Mouse (Mus musculus) liver, postnatal 0 days (tissue): ENCODE measurements at regions not wholly inside any gene's neighbourhood (a gene's known extent, or its start where the extent isn't known, plus 50 kb on each side); places are given as distances from the start of the nearest gene placed in this dataset.

Source experiments
- ATAC-seq: fragments of 200-750 bp; cut with Nextera tagmentation; 2 replicates; pipeline ENCODE4 v1.8.0; 2017; ENCODE audit warnings: mild to moderate bottlenecking, moderate library complexity
- DNase-seq: peaks from one replicate; pipeline ENCODE4 v3.0.0-alpha.2; 2016
- H3K27ac ChIP-seq: fragments of 300-500 bp; sonication (generic); 2 replicates; pipeline ENCODE4 v1.5.1; 2014; ENCODE audit warnings: antibody characterized with exemption, moderate library complexity, mild to moderate bottlenecking, low read depth
- H3K27me3 ChIP-seq: fragments of 300-500 bp; sonication (generic); 2 replicates; pipeline ENCODE4 v1.6.1; 2014; ENCODE audit warnings: low read length, control low read depth, mixed read lengths; ENCODE audit not compliant: insufficient read depth
- H3K36me3 ChIP-seq: fragments of 300-500 bp; sonication (generic); replicated peaks from 2 replicates; pipeline ENCODE4 v1.6.1; 2014; ENCODE audit warnings: mild to moderate bottlenecking, control low read depth, low read length, moderate library complexity, mixed read lengths; ENCODE audit not compliant: insufficient read depth
- H3K4me1 ChIP-seq: fragments of 300-500 bp; sonication (generic); 2 replicates; pipeline ENCODE4 v1.6.1; 2014; ENCODE audit warnings: antibody characterized with exemption, mild to moderate bottlenecking, control low read depth; ENCODE audit not compliant: insufficient read depth
- H3K4me2 ChIP-seq: fragments of 300-500 bp; sonication (generic); 2 replicates; pipeline ENCODE4 v1.6.1; 2014; ENCODE audit warnings: low read depth, mild to moderate bottlenecking, low read length, moderate library complexity, mixed read lengths
- H3K4me3 ChIP-seq: fragments of 300-500 bp; sonication (generic); 2 replicates; pipeline ENCODE4 v1.5.1; 2014; ENCODE audit warnings: low read depth, low read length
- H3K9ac ChIP-seq: fragments of 300-500 bp; sonication (generic); replicated peaks from 2 replicates; pipeline ENCODE4 v1.6.1; 2014; ENCODE audit warnings: mild to moderate bottlenecking, moderate library complexity
- H3K9me3 ChIP-seq: fragments of 300-500 bp; sonication (generic); 2 replicates; pipeline ENCODE4 v1.6.1; 2016; ENCODE audit warnings: mild to moderate bottlenecking, control low read depth, low read length, mixed read lengths
- CTCF ChIP-seq: sonication (generic); IDR thresholded peaks from 2 replicates; pipeline ENCODE4 v1.5.1; 2016; ENCODE audit warnings: antibody characterized with exemption, low read depth
- EP300 ChIP-seq: IDR thresholded peaks from 2 replicates; pipeline ENCODE4 v1.6.1; 2016; ENCODE audit warnings: antibody characterized with exemption, low read depth, mild to moderate bottlenecking
- WGBS: fragments of 180-500 bp; shearing (Covaris S2); extraction: QIAGEN DNeasy Blood & Tissue Kit; methylation state at CpG from one replicate; pipeline ENCODE4 v1.1.7; 2014; ENCODE audit not compliant: insufficient replicate concordance; 5-methylcytosine and 5-hydroxymethylcytosine counted together

DNA sequence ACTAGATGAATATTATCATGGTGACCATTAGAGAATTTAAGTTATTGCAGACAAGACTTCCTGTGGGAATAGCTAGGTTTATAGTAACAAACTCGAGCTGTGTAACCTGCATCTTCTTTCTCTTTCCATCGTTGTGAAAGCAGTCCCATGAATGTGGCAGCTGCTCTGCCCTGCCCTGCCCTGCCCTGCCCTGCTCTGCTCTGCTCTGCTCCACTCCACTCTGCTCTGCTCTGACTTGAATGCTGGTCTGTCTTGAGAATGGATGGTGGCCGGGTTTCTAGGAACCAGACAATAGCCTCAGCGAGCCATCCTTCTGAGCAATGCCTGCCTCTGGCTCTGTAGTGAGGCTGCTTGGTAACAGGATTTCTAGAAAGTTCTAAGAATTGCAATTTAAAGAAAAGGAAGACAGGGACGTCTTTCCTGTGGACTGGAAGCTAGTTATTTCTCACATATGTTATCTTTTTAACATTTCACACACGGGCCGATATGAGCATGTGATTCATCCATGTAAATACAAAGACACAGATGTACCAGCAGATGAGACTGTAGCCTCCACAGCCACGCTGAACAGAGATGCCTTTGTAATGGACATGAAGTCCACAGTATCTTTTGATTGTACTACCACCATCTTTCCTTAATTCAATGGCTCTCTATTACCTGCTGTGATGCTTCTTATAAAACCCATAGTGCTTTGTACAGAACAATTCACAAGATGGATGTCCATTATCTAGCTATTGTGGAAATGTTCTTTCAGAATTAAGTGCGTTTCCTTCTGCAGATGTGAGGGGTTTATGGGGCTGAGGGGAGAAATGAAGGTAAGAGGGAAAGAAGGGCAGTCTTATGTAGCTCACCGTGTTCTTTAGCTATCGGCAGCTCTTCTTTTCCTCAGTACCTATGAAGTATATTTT lies 295.4 kb downstream of the Arl4a start:
- ATAC-seq, result no peak
- no peak overlapping the region for H3K4me2 ChIP-seq
- WGBS, result 66% methylated on average over 11 of the region's 11 CpGs

GRCm38 (mm10) chr12:39741051-39741847 lies 296.6 kb downstream of the Arl4a start:
- H3K9me3 ChIP-seq, result no peaks in the 10 kb centered on the region
- WGBS, result 42% methylated on average over 13 of the region's 13 CpGs
- H3K4me3 ChIP-seq, result no peak overlapping the region
- H3K27me3 ChIP-seq, result no peaks in the 10 kb centered on the region
- H3K4me2 ChIP-seq, result no peak overlapping the region
- H3K4me1 ChIP-seq, result no peaks in the 10 kb centered on the region
- no peak overlapping the region for H3K9ac ChIP-seq
- no peak for TF ChIP-seq CTCF
- no peak for TF ChIP-seq EP300
- H3K27ac ChIP-seq, result no peak overlapping the region
- ATAC-seq (no peak), DNase-seq (no peak)
- no peaks in the 10 kb centered on the region for H3K36me3 ChIP-seq

More for the DNA sequence above, 295.4 kb downstream of the Arl4a start:
- no peak for DNase-seq
- Histone ChIP-seq H3K36me3 (no peaks in the 10 kb centered on the region), H3K4me3 (no peak overlapping the region), H3K9me3 (no peaks in the 10 kb centered on the region), H3K9ac (no peak overlapping the region), H3K27me3 (no peaks in the 10 kb centered on the region), H3K4me1 (no peaks in the 10 kb centered on the region), H3K27ac (no peak overlapping the region)
- no peak for TF ChIP-seq EP300
- no peak for TF ChIP-seq CTCF

DNA sequence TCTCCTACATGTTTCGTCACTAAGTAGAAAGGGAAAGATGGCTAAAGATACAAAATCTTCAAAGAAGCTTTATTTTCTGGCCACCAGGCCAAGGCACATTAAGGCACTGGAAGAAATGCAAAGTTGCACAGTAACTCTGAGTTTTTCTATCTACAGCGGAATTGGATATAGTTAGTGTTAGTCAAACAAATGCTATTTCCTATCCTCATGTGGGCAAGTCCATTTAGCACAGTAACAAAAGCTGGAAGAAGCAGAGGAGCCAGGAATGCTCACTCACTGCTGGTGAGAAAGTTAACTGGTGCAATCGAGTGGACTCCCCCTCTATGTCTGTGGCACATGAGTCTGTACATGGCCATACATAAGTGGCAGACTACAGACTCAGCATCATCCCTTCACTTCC lies 300.9 kb downstream of the Arl4a start:
- TF ChIP-seq EP300 (no peak), CTCF (no peak)
- WGBS, result 69% methylated on average over 3 of the region's 3 CpGs
- Histone ChIP-seq H3K4me3 (no peak overlapping the region), H3K27ac (no peak overlapping the region), H3K4me2 (no peak overlapping the region), H3K9me3 (no peaks in the 10 kb centered on the region), H3K4me1 (no peaks in the 10 kb centered on the region), H3K9ac (no peak overlapping the region), H3K36me3 (no peaks in the 10 kb centered on the region), H3K27me3 (no peaks in the 10 kb centered on the region)
- ATAC-seq (no peak), DNase-seq (no peak)

- TF ChIP-seq EP300 (no peak), CTCF (no peak)
- no peak overlapping the region for H3K4me2 ChIP-seq
- ATAC-seq (no peak), DNase-seq (no peak)
- no peaks in the 10 kb centered on the region for H3K9me3 ChIP-seq
- no peaks in the 10 kb centered on the region for H3K36me3 ChIP-seq
- no peak overlapping the region for H3K9ac ChIP-seq
- H3K4me3 ChIP-seq, result no peak overlapping the region
- H3K4me1 ChIP-seq, result no peaks in the 10 kb centered on the region
- no peaks in the 10 kb centered on the region for H3K27me3 ChIP-seq
- 62% methylated on average over 9 of the region's 9 CpGs for WGBS
- no peak overlapping the region for H3K27ac ChIP-seq
Observed at GRCm38 (mm10) chr12:39736097-39736920, 301.5 kb downstream of the Arl4a start.

DNA sequence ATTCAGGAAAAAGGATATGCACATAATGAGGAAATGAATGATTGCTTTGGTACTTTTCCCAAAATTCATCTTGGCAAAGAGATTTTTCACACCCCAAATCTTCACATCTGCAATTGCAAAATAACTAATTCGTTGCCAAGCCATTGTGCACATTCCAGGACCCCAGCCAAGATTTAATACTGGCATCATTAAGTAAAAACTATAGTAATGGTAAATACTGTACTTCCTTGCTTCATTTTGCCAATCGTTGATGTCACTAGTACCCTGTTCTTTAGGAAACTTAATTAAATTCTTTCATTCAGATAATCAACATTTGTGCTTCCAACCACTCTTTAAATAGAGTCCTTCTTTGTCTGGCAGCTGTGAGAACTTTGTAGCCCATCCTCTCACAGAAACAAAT lies 303.6 kb downstream of the Arl4a start:
- WGBS, result 67% methylated on average over 2 of the region's 2 CpGs
- H3K36me3 ChIP-seq, result no peaks in the 10 kb centered on the region
- H3K4me2 ChIP-seq, result no peak overlapping the region
- DNase-seq (no peak), ATAC-seq (no peak)
- H3K4me3 ChIP-seq, result no peak overlapping the region
- no peak for TF ChIP-seq EP300
- TF ChIP-seq CTCF, result no peak
- H3K4me1 ChIP-seq, result no peaks in the 10 kb centered on the region
- H3K9ac ChIP-seq, result no peak overlapping the region
- no peaks in the 10 kb centered on the region for H3K27me3 ChIP-seq
- H3K9me3 ChIP-seq, result no peaks in the 10 kb centered on the region
- H3K27ac ChIP-seq, result no peak overlapping the region
